Mouse (Mus musculus) liver, embryonic 16.5 days (tissue): ENCODE results near the gene Aldh5a1. TPM values are rescaled to one million over a fixed set of nuclear protein-coding genes. Genes with fewer than 3 reads are reported as not detected.

Experiments
- ATAC-seq: fragments of 200-750 bp; cut with Nextera tagmentation; 2 replicates; pipeline ENCODE4 v1.8.0; 2017; ENCODE audit warnings: low read depth, mild to moderate bottlenecking, moderate number of reproducible peaks, moderate library complexity
- H3K27ac ChIP-seq: fragments of 300-500 bp; sonication (generic); 2 replicates; pipeline ENCODE4 v1.5.1; 2014; ENCODE audit warnings: mild to moderate bottlenecking, low read length
- H3K27me3 ChIP-seq: fragments of 300-500 bp; sonication (generic); 2 replicates; pipeline ENCODE4 v1.6.1; 2014; ENCODE audit warnings: low read depth, low read length, mixed read lengths; ENCODE audit not compliant: control insufficient read depth, insufficient read depth
- H3K36me3 ChIP-seq: fragments of 300-500 bp; sonication (generic); 2 replicates; pipeline ENCODE4 v1.6.1; 2014; ENCODE audit warnings: mild to moderate bottlenecking; ENCODE audit not compliant: control insufficient read depth, insufficient read depth
- H3K4me1 ChIP-seq: fragments of 300-500 bp; sonication (generic); 2 replicates; pipeline ENCODE4 v1.6.1; 2014; ENCODE audit warnings: low read depth, low read length, mixed read lengths; ENCODE audit not compliant: control insufficient read depth
- H3K4me2 ChIP-seq: fragments of 300-500 bp; sonication (generic); 2 replicates; pipeline ENCODE4 v1.6.1; 2014; ENCODE audit warnings: low read depth, low read length, mixed read lengths
- H3K4me3 ChIP-seq: fragments of 300-500 bp; sonication (generic); 2 replicates; pipeline ENCODE4 v1.5.1; 2014; ENCODE audit warnings: low read depth, mild to moderate bottlenecking, low read length
- H3K9ac ChIP-seq: fragments of 300-500 bp; sonication (generic); 2 replicates; pipeline ENCODE4 v1.6.1; 2014; ENCODE audit warnings: low read depth, low read length
- H3K9me3 ChIP-seq: fragments of 300-500 bp; sonication (generic); replicated peaks from 2 replicates; pipeline ENCODE4 v1.6.1; 2016; ENCODE audit warnings: low read length; ENCODE audit not compliant: control insufficient read depth
- WGBS: fragments of 180-500 bp; shearing (Covaris S2); extraction: QIAGEN DNeasy Blood & Tissue Kit; methylation state at CpG from one replicate; pipeline ENCODE4 v1.1.7; 2014; ENCODE audit not compliant: insufficient replicate concordance; 5-methylcytosine and 5-hydroxymethylcytosine counted together
- polyA plus RNA-seq: library from polyadenylated mRNA; unstranded; fragments of >200 nt; fragmentation: Nextera tagmentation; extraction: Ambion mirVana; gene quantifications from 2 replicates; pipeline ENCODE4 v1.2.1, GENCODE M21; 2015

The Aldh5a1 gene
- polyA plus RNA-seq, 1 experiment from 2014 or later = 4.3 TPM

DNA sequence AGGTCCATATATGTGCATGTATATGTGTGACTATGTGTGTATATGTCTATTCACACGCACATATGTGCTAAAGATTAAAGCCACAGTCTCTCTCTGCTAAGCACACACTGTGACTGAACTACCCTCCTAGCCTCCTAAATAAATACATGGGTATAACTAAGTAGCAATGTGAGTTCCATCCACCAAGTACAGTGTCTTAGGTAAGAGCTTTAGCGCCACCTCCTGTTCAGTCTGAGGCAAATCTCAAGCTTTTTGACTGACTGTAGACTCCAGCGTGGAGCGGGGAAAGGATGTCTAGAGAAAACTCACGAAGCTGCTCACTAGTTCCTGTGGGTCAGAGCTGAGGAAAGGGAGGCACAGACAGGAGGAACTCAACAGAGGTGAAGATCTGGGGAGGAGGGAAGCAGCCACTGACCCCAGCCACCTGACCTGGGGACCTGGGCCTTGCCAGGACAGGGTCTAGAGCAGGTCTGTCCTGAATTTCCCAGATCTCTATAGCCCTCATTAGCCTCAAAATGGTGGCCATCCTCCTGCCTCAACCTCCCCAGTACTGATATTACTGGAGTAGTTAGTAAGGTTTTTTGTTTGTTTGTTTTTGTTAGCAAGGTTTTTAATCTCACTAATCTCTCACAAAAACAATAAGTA, 17.0 kb downstream of the Aldh5a1 start:
- Histone ChIP-seq H3K27me3 (no peaks in the 10 kb centered on the region), H3K9ac (no peak overlapping the region), H3K27ac (no peak overlapping the region), H3K36me3 (no peaks in the 10 kb centered on the region), H3K4me2 (no peak overlapping the region), H3K4me1 (no peaks in the 10 kb centered on the region), H3K9me3 (no peaks in the 10 kb centered on the region), H3K4me3 (no peak overlapping the region)
- WGBS = 14% methylated on average over 5 of the region's 5 CpGs
- no peak for ATAC-seq

DNA sequence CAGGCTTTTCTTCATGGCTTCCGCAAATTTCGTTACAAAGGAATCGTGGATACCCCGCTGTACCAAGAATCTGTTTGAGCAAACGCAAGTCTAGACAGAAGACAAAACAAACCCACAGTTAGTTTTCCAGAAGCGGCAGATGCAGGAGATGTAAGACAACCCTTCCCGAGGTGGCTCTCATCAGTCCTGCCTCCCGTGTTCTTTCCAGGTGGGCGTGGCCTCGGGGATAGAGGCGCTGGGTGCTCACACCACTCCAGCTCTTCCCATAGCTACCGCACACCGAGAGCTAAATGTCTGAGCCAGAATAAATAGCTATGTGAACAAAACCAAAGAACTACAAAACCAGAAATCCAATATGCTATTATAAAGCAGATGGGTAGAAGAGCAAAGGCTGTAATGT, 21.6 kb downstream of the Aldh5a1 start:
- H3K9me3 ChIP-seq = no peaks in the 10 kb centered on the region
- WGBS = 66% methylated on average over 13 of the region's 13 CpGs
- no peak for ATAC-seq

DNA sequence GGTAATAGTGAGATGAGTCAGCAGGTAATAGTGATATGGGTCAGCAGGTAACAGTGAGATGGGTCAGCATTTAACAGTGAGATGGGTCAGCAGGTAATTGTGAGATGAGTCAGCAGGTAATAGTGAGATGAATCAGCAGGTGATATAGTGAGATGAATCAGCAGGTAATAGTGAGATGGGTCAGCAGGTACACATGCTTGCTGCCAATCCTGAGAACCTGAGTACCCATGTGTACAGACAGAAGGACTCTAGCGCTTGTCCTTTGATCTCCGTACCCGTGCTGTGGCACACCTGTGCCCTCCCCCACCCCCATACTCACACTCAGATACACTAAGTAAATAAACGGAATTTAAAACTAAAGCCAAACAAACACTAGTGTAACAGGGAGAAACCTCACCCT, 22.5 kb downstream of the Aldh5a1 start:
- Histone ChIP-seq H3K4me2 (no peak overlapping the region), H3K27me3 (no peaks in the 10 kb centered on the region), H3K9ac (no peak overlapping the region), H3K4me1 (no peaks in the 10 kb centered on the region), H3K36me3 (no peaks in the 10 kb centered on the region), H3K4me3 (no peak overlapping the region), H3K9me3 (no peaks in the 10 kb centered on the region), H3K27ac (no peak overlapping the region)
- ATAC-seq = no peak
- WGBS = 64% methylated on average over 4 of the region's 4 CpGs

More for the DNA sequence above, 21.6 kb downstream of the Aldh5a1 start:
- Histone ChIP-seq H3K36me3 (no peaks in the 10 kb centered on the region), H3K27me3 (no peaks in the 10 kb centered on the region), H3K4me3 (no peak overlapping the region), H3K9ac (no peak overlapping the region), H3K4me1 (no peaks in the 10 kb centered on the region), H3K27ac (no peak overlapping the region), H3K4me2 (no peak overlapping the region)

DNA sequence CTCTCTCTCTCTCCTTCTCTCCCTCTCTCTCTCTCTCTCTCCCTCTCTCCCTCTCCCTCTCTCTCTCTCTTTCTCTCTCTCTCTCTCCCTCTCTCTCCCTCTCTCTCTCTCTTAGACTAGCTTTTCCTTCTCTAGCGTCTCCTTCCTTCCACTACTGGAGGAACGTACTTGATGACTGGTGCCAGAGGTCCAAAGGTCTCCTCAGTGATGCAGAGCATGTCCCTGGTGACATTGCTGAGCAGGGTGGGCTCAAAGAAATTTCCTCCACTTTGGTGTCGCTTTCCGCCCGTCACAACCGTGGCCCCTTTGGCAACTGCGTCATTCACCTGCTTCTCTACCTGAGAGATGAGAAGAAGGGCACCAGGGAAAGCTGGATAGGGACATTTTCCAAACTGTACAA, 23.9 kb downstream of the Aldh5a1 start:
- Histone ChIP-seq H3K4me2 (no peak overlapping the region), H3K9ac (no peak overlapping the region), H3K27ac (no peak overlapping the region), H3K27me3 (no peaks in the 10 kb centered on the region), H3K36me3 (no peaks in the 10 kb centered on the region), H3K4me1 (no peaks in the 10 kb centered on the region), H3K9me3 (no peaks in the 10 kb centered on the region), H3K4me3 (no peak overlapping the region)
- WGBS = 76% methylated on average over 7 of the region's 7 CpGs
- ATAC-seq = no peak

DNA sequence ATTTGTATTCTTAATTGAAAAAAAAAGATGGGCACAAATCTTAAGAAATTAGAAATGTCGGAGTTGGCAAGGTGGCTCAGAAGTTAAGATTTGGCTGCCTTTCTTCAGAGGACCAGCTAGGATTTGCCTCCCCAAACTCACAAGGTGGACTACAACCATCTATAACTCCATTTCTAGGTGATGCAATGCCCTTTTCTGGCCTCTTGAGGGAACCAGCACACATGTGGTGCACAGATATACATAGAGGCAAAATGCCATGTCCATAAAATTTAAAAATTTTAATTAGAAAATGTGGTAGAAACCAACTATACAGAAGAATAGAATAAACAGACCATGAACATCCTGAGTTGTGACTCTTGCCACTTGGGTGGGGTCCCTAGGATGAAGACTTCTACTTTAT, 28.3 kb downstream of the Aldh5a1 start:
- H3K27ac ChIP-seq = no peak overlapping the region
- no peak overlapping the region for H3K9ac ChIP-seq
- no peaks in the 10 kb centered on the region for H3K27me3 ChIP-seq
- H3K9me3 ChIP-seq = no peaks in the 10 kb centered on the region
- 79% methylated on average over 1 of the region's 1 CpGs for WGBS
- H3K4me2 ChIP-seq = no peak overlapping the region
- no peak for ATAC-seq
- H3K36me3 ChIP-seq = no peaks in the 10 kb centered on the region
- no peaks in the 10 kb centered on the region for H3K4me1 ChIP-seq
- H3K4me3 ChIP-seq = no peak overlapping the region

DNA sequence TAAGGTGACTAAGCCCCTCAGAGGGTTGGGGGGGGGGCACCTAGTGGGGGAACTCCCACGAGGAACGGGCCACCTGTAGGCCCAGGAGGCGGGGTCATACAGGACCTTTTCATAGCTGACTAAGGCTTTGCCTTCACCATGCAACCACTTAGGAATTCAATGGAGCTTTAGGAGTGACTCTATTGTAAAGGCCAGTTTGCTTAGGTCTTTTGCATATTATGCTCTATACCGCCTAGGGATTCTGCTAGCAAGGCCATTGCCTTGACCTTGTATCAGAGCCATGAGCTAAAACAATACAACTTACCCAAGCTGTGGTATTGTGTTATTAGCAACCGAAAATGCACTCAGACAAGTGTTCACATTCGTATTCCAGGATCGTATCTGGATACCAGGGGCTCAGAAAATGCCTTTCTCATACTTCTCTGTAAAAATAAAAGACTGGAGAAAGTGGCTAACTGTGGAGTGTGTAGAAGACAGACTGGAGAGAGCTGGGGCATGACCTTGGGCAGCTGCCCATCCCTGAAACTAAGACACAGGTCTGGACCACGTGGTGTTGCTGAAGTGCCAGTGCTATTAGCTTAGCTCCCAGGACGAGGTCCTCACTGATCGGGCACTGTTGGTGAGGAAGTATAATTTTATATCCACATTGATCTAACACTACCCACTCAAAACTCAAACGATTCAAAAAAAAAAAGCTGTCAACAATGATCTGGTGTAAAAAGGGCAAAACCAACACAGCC, 30.5 kb downstream of the Aldh5a1 start:
- Histone ChIP-seq H3K9ac (no peak overlapping the region), H3K36me3 (no peaks in the 10 kb centered on the region), H3K4me3 (no peak overlapping the region), H3K4me2 (no peak overlapping the region), H3K27ac (no peak overlapping the region), H3K27me3 (no peaks in the 10 kb centered on the region), H3K4me1 (no peaks in the 10 kb centered on the region), H3K9me3 (no peaks in the 10 kb centered on the region)
- ATAC-seq = no peak
- WGBS = 63% methylated on average over 11 of the region's 11 CpGs

DNA sequence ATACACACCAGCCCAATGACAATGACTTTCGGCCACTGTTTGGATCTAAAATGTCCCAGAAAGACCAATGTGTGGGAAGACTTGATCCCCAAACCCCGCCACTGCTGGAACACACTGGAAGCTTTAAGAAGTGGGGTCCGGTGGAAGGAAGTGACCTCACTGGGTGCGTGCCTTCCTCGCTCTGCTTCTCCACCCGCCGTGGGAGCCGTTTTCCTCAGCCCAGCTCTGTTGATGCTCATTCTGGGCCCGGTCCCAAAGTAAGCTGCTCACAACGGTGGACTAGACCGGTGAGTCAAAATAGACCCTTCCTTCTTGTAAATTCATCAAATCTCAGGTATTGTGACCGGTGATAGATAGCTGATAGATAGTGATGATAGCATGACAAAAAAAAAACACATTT, 32.0 kb downstream of the Aldh5a1 start:
- Histone ChIP-seq H3K36me3 (no peaks in the 10 kb centered on the region), H3K27ac (no peak overlapping the region), H3K9me3 (no peaks in the 10 kb centered on the region), H3K27me3 (no peaks in the 10 kb centered on the region), H3K4me2 (no peak overlapping the region), H3K4me1 (no peaks in the 10 kb centered on the region), H3K4me3 (no peak overlapping the region), H3K9ac (no peak overlapping the region)
- 71% methylated on average over 12 of the region's 12 CpGs for WGBS
- no peak for ATAC-seq

DNA sequence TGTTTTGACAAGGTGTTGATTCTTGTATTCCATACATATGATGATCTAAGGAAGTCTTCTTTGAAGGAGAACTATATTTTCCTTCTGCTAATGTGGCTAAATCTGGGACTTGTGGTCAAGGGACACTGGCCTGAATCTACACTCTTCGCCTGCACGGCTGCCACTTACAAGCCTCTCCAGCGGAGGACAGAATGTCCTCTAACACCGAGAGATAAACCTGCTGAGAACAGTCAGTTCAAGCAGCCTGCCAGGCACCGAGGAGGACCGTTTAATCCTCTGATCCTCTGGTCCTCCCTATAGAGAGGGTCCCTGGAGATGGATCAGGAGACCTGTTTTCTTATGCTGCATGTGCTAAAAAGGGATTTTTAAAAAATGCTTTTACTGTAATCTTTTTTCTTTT, 34.0 kb downstream of the Aldh5a1 start:
- ATAC-seq = no peak
- no peak overlapping the region for H3K4me3 ChIP-seq
- WGBS = 61% methylated on average over 6 of the region's 6 CpGs

DNA sequence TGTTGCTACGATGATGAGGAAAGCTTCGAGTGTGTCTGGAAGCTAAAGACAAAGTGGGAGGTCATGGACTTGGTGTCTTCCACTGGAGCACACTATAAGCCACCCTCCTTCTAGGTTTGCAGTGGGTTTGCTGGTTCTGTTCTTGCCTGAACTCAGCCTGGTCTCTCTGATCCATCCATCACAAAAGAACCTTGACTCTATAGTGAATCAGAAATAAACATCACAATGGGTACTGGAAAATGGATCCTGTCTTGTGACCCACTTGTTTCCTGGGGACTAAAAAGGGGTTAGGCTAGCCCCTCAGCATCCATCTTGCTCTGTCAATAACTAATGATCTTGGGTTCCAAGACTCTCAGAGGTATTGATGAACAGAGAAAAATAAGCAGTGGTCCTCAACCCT, 35.5 kb downstream of the Aldh5a1 start:
- H3K4me3 ChIP-seq = no peak overlapping the region
- no peaks in the 10 kb centered on the region for H3K27me3 ChIP-seq
- H3K4me2 ChIP-seq = no peak overlapping the region
- no peaks in the 10 kb centered on the region for H3K4me1 ChIP-seq
- WGBS = 59% methylated on average over 2 of the region's 2 CpGs
- ATAC-seq = no peak
- H3K9me3 ChIP-seq = no peaks in the 10 kb centered on the region
- H3K36me3 ChIP-seq = no peaks in the 10 kb centered on the region
- no peak overlapping the region for H3K9ac ChIP-seq
- no peak overlapping the region for H3K27ac ChIP-seq

More for the DNA sequence above, 34.0 kb downstream of the Aldh5a1 start:
- Histone ChIP-seq H3K4me1 (no peaks in the 10 kb centered on the region), H3K27ac (no peak overlapping the region), H3K9me3 (no peaks in the 10 kb centered on the region), H3K36me3 (no peaks in the 10 kb centered on the region), H3K9ac (no peak overlapping the region), H3K4me2 (no peak overlapping the region), H3K27me3 (no peaks in the 10 kb centered on the region)
